Mouse (Mus musculus): ENCODE data around the gene Ugt1a6a. TPM values are rescaled to one million over a fixed set of nuclear protein-coding genes. Genes with fewer than 3 reads are reported as not detected.
"Not testable (repeated sequence)": the region's sequence is repeated elsewhere in the genome, so short reads cannot be mapped to it uniquely, and the experiment has no call there.

Gene Ugt1a6a
- polyA plus RNA-seq, 1 experiment from 2014 or later = 35.4 TPM

GRCm38 (mm10) chr1:88103697-88104468, 30.7 kb upstream of the Ugt1a6a start:
- H3K4me3 ChIP-seq (replicated peaks; ENCODE audit: low read length); H3K36me3 ChIP-seq (ENCODE audit: control insufficient read depth, insufficient read depth, low read length); H3K27me3 ChIP-seq (ENCODE audit: control insufficient read depth, insufficient read depth, low read length); H3K9me3 ChIP-seq (replicated peaks; ENCODE audit: control insufficient read depth, low read length); H3K4me1 ChIP-seq (ENCODE audit: control insufficient read depth, insufficient read depth, low read length): not testable (repeated sequence)
- peak overlapping the region; percentile 29; the same call in 1 of the 2 replicates for H3K4me2 ChIP-seq (ENCODE audit: low read depth, low read length)
- 73% methylated on average over 4 of the region's 5 CpGs for WGBS
- H3K27ac ChIP-seq (ENCODE audit: low read length) = peak overlapping the region; percentile 52
- peak overlapping the region; percentile 2 for H3K9ac ChIP-seq (ENCODE audit: low read length)
- ATAC-seq (ENCODE audit: insufficient read depth, low FRiP score) = peak; percentile 33; the same call in 1 of the 2 replicates

GRCm38 (mm10) chr1:88104667-88105430, 29.8 kb upstream of the Ugt1a6a start:
- Histone ChIP-seq H3K27ac (ENCODE audit: low read length) (no peak overlapping the region), H3K27me3 (ENCODE audit: control insufficient read depth, insufficient read depth, low read length) (no peaks in the 10 kb centered on the region), H3K9me3 (replicated peaks; ENCODE audit: control insufficient read depth, low read length) (no peaks in the 10 kb centered on the region), H3K36me3 (ENCODE audit: control insufficient read depth, insufficient read depth, low read length) (no peaks in the 10 kb centered on the region), H3K9ac (ENCODE audit: low read length) (peak overlapping the region; percentile 2), H3K4me1 (ENCODE audit: control insufficient read depth, insufficient read depth, low read length) (no peaks in the 10 kb centered on the region), H3K4me2 (ENCODE audit: low read depth, low read length) (peak overlapping the region; percentile 29; the same call in 1 of the 2 replicates), H3K4me3 (replicated peaks; ENCODE audit: low read length) (no peak overlapping the region)
- no peak for ATAC-seq (ENCODE audit: insufficient read depth, low FRiP score)
- WGBS = 94% methylated on average over 1 of the region's 1 CpGs

GRCm38 (mm10) chr1:88105656-88106055, 29.0 kb upstream of the Ugt1a6a start:
- H3K4me3 ChIP-seq (replicated peaks; ENCODE audit: low read length) = no peak overlapping the region
- H3K36me3 ChIP-seq (ENCODE audit: control insufficient read depth, insufficient read depth, low read length) = no peaks in the 10 kb centered on the region
- no peak overlapping the region for H3K4me2 ChIP-seq (ENCODE audit: low read depth, low read length)
- H3K27me3 ChIP-seq (ENCODE audit: control insufficient read depth, insufficient read depth, low read length) = no peaks in the 10 kb centered on the region
- no peaks in the 10 kb centered on the region for H3K9me3 ChIP-seq (replicated peaks; ENCODE audit: control insufficient read depth, low read length)
- H3K4me1 ChIP-seq (ENCODE audit: control insufficient read depth, insufficient read depth, low read length) = no peaks in the 10 kb centered on the region
- no peak overlapping the region for H3K27ac ChIP-seq (ENCODE audit: low read length)
- WGBS = 47% methylated on average over 2 of the region's 2 CpGs
- no peak overlapping the region for H3K9ac ChIP-seq (ENCODE audit: low read length)
- ATAC-seq (ENCODE audit: insufficient read depth, low FRiP score) = no peak

- not testable (repeated sequence) for H3K27me3 ChIP-seq (ENCODE audit: control insufficient read depth, insufficient read depth, low read length); H3K9me3 ChIP-seq (replicated peaks; ENCODE audit: control insufficient read depth, low read length); H3K9ac ChIP-seq (ENCODE audit: low read length); H3K4me2 ChIP-seq (ENCODE audit: low read depth, low read length); H3K36me3 ChIP-seq (ENCODE audit: control insufficient read depth, insufficient read depth, low read length); H3K27ac ChIP-seq (ENCODE audit: low read length); H3K4me3 ChIP-seq (replicated peaks; ENCODE audit: low read length); H3K4me1 ChIP-seq (ENCODE audit: control insufficient read depth, insufficient read depth, low read length)
- 57% methylated on average over 2 of the region's 2 CpGs for WGBS
- ATAC-seq (ENCODE audit: insufficient read depth, low FRiP score) = peak; percentile 82
Measured at GRCm38 (mm10) chr1:88109027-88109557, 25.5 kb upstream of the Ugt1a6a start.

- not testable (repeated sequence) for H3K36me3 ChIP-seq (ENCODE audit: control insufficient read depth, insufficient read depth, low read length); H3K4me3 ChIP-seq (replicated peaks; ENCODE audit: low read length); H3K4me1 ChIP-seq (ENCODE audit: control insufficient read depth, insufficient read depth, low read length); H3K9ac ChIP-seq (ENCODE audit: low read length); H3K9me3 ChIP-seq (replicated peaks; ENCODE audit: control insufficient read depth, low read length); H3K27ac ChIP-seq (ENCODE audit: low read length); ATAC-seq (ENCODE audit: insufficient read depth, low FRiP score); H3K27me3 ChIP-seq (ENCODE audit: control insufficient read depth, insufficient read depth, low read length); H3K4me2 ChIP-seq (ENCODE audit: low read depth, low read length)
- 32% methylated on average over 2 of the region's 2 CpGs for WGBS
Measured at GRCm38 (mm10) chr1:88109604-88110003, 25.0 kb upstream of the Ugt1a6a start.

- WGBS = 92% methylated on average over 6 of the region's 6 CpGs
- H3K4me2 ChIP-seq (ENCODE audit: low read depth, low read length); ATAC-seq (ENCODE audit: insufficient read depth, low FRiP score): not testable (repeated sequence)
Measured at GRCm38 (mm10) chr1:88112769-88113168, 21.8 kb upstream of the Ugt1a6a start.

GRCm38 (mm10) chr1:88120550-88120949, 14.1 kb upstream of the Ugt1a6a start:
- 19% methylated on average over 3 of the region's 4 CpGs for WGBS
- H3K27me3 ChIP-seq (ENCODE audit: control insufficient read depth, insufficient read depth, low read length); H3K9ac ChIP-seq (ENCODE audit: low read length); H3K4me2 ChIP-seq (ENCODE audit: low read depth, low read length); H3K9me3 ChIP-seq (replicated peaks; ENCODE audit: control insufficient read depth, low read length); ATAC-seq (ENCODE audit: insufficient read depth, low FRiP score); H3K4me3 ChIP-seq (replicated peaks; ENCODE audit: low read length); H3K36me3 ChIP-seq (ENCODE audit: control insufficient read depth, insufficient read depth, low read length); H3K4me1 ChIP-seq (ENCODE audit: control insufficient read depth, insufficient read depth, low read length); H3K27ac ChIP-seq (ENCODE audit: low read length): not testable (repeated sequence)

More at GRCm38 (mm10) chr1:88112769-88113168, 21.8 kb upstream of the Ugt1a6a start:
- H3K9ac ChIP-seq (ENCODE audit: low read length); H3K36me3 ChIP-seq (ENCODE audit: control insufficient read depth, insufficient read depth, low read length); H3K9me3 ChIP-seq (replicated peaks; ENCODE audit: control insufficient read depth, low read length); H3K4me3 ChIP-seq (replicated peaks; ENCODE audit: low read length); H3K27ac ChIP-seq (ENCODE audit: low read length); H3K4me1 ChIP-seq (ENCODE audit: control insufficient read depth, insufficient read depth, low read length); H3K27me3 ChIP-seq (ENCODE audit: control insufficient read depth, insufficient read depth, low read length): not testable (repeated sequence)

GRCm38 (mm10) chr1:88121521-88121920, 13.1 kb upstream of the Ugt1a6a start:
- not testable (repeated sequence) for H3K27me3 ChIP-seq (ENCODE audit: control insufficient read depth, insufficient read depth, low read length); H3K27ac ChIP-seq (ENCODE audit: low read length); H3K4me1 ChIP-seq (ENCODE audit: control insufficient read depth, insufficient read depth, low read length); H3K9me3 ChIP-seq (replicated peaks; ENCODE audit: control insufficient read depth, low read length); H3K4me2 ChIP-seq (ENCODE audit: low read depth, low read length); H3K9ac ChIP-seq (ENCODE audit: low read length); H3K36me3 ChIP-seq (ENCODE audit: control insufficient read depth, insufficient read depth, low read length); ATAC-seq (ENCODE audit: insufficient read depth, low FRiP score); H3K4me3 ChIP-seq (replicated peaks; ENCODE audit: low read length)
- no CpG with 5 or more reads among the region's 1 CpGs for WGBS

- WGBS = 74% methylated on average over 4 of the region's 4 CpGs
- not testable (repeated sequence) for H3K27me3 ChIP-seq (ENCODE audit: control insufficient read depth, insufficient read depth, low read length); H3K4me2 ChIP-seq (ENCODE audit: low read depth, low read length); H3K4me3 ChIP-seq (replicated peaks; ENCODE audit: low read length); H3K4me1 ChIP-seq (ENCODE audit: control insufficient read depth, insufficient read depth, low read length); H3K9me3 ChIP-seq (replicated peaks; ENCODE audit: control insufficient read depth, low read length); ATAC-seq (ENCODE audit: insufficient read depth, low FRiP score); H3K36me3 ChIP-seq (ENCODE audit: control insufficient read depth, insufficient read depth, low read length); H3K27ac ChIP-seq (ENCODE audit: low read length); H3K9ac ChIP-seq (ENCODE audit: low read length)
Measured at GRCm38 (mm10) chr1:88125827-88126360, 8.7 kb upstream of the Ugt1a6a start.

Measured in stomach, embryonic 16.5 days (tissue).